Mouse (Mus musculus) olfactory bulb, adult 2 months (tissue): Measurements from ENCODE around the gene Gpam.

Source experiments
- CTCF ChIP-seq: fragments of 200-500 bp; IDR thresholded peaks from 2 replicates; pipeline ENCODE4 v1.5.1; 2012; ENCODE audit warnings: low read depth, mild to moderate bottlenecking, low read length, moderate library complexity; ENCODE audit not compliant: insufficient read depth
- POLR2A ChIP-seq: fragments of 200-500 bp; IDR thresholded peaks from 2 replicates; pipeline ENCODE4 v1.6.1; 2012; ENCODE audit warnings: mild to moderate bottlenecking, low read depth, low read length, moderate library complexity; ENCODE audit not compliant: insufficient read depth

GRCm38 (mm10) chr19:55170399-55170798 lies 43.4 kb upstream of the Gpam start:
- no peak for TF ChIP-seq POLR2A
- TF ChIP-seq CTCF, result no peak
